Mouse (Mus musculus) naive thymus-derived CD4-positive, alpha-beta T cell, adult 5 months (primary cell): ENCODE measurements around the gene Vrk3. TPM values are rescaled to one million over a fixed set of nuclear protein-coding genes. Genes with fewer than 3 reads are reported as not detected.

Source experiments
- polyA plus RNA-seq: library from polyadenylated mRNA; unstranded; fragments of 100-300 nt; shearing (Covaris generic); gene quantifications from one replicate; pipeline ENCODE4 v1.2.1, GENCODE M21; 2017

Vrk3 gene
- polyA plus RNA-seq, result 95.9 TPM

DNA sequence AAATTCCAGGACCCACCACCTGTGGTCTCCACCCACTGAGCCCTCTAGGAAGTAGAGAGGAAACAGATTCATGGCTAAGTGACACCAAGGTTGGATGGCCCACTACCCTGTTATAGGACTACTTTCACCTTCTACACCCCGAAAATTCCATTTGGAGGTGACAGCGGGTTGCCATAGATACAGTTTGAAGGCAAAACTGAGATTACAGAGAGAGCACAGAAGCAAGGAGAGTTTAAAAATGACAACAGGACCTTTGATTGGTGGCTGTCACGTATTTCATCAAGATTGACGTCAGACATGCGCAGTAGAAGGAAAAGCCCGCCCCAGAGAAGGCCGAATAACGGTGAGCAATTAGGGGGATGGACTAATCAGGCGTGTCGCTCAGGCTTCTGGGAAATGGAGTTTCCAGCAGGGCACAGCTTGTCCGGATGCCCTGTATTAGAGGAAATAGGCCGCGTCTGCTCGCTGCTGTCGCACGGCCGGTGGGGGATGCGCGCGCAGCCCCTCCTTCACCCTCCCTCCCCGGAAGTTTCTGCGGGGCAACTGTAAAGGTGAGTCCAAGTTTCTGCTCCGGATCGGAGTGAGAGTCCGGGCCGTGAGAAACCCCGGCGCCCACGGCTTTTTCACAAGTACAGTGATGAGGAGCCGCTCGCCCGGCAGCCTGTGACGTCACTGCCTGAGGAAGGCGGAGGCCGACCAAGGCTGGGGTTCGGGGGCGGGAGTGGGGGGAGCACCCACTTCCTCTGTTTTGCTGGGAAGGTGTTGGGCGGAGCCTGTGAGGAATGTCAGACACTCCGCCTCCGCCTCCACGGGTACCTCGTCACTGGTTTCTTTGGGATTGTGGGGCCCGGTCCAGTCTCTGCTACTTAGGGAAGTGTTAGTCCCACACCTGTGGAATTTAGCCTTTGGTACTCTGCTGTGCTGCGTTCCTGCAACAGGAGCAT, at the start of gene Vrk3:
Gene Vrk3, plus strand, starts transcription at position 313 of the 944 bp plus-strand sequence.

DNA sequence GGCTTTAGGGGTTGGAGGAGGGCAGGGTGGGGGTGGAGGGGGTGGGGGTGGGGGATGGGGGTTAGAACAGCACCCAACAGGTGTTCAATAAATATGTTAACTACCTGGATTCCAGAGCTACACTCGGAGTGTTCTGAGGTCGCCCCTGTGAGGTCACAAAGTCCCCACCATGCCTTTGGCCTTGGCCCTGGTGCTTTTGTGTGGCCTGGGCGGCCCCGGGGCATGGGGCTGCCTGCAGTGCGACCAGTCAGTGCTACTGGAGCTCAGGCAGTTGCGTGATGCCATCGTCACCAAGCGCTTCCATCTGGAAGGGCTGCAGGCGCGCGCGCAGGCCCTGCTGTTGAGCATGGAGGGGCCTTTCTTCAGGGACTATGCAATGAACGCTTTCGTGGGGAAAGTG, 39.6 kb upstream of the Vrk3 start, which contains the start of gene Izumo2:
Gene Izumo2, plus strand, starts transcription at position 169 of the 400 bp plus-strand sequence.

DNA sequence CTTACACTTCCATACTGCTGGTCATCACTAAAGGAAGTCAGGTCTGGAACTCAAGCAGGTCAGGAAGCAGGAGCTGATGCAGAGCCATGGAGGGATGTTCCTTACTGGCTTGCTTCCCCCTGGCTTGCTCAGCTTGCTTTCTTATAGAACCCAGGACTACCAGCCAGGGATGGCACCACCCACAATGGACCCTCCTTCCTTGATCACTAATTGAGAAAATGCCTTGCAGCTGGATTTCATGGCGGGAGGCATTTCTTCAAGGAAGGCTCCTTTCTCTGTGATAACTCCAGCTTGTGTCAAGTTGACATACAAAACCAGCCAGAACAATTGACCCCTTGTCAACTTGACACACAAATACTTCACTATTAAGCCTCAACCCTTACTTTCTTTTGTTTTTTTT, 2.7 kb downstream of the Vrk3 start, which contains the start of gene Zfp473:
Gene Zfp473, minus strand, starts transcription at position 101 of the 400 bp plus-strand sequence.

DNA sequence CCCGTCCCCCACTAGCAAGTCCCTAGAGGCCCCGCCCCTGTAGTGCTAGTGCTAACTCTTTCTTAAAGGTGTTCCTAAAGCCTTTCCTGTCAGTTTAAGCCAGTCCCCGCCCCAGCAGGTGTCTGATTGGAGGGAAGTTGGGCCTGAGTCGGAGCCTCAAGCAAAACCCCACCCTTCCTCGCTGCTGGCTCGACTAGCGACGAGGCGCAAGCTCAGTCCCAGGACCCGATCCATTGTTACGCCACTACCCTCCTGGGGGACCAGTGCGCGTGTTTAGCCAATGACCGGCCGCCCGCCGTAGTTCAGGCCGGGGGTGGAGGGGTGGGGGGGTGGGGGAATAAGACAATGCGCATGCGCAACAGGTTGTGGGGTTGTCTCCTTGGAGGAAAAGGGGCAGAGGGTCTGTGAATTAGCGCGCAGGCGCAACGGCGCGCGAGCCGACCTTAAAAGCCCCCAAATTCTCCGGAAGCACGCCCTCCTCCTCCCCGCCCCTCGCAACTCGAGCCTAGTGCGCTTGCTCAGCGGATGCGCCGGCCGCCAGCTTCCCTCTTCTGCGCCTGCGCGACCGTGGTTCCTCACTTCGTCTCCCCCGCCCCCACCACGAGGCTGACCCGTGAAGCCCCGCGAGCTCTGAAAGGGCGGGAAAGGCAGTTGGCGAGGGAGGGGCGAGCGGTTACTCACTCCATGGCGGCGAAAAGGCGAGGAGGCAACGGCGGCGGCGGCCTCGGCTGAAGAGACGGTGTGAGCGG, 67.7 kb downstream of the Vrk3 start, which contains the start of the genes Nup62 and Il4i1:
Gene Nup62, plus strand, starts transcription at position 368 of the 749 bp plus-strand sequence.
Gene Il4i1, plus strand, starts transcription at position 667 of the 749 bp plus-strand sequence.

DNA sequence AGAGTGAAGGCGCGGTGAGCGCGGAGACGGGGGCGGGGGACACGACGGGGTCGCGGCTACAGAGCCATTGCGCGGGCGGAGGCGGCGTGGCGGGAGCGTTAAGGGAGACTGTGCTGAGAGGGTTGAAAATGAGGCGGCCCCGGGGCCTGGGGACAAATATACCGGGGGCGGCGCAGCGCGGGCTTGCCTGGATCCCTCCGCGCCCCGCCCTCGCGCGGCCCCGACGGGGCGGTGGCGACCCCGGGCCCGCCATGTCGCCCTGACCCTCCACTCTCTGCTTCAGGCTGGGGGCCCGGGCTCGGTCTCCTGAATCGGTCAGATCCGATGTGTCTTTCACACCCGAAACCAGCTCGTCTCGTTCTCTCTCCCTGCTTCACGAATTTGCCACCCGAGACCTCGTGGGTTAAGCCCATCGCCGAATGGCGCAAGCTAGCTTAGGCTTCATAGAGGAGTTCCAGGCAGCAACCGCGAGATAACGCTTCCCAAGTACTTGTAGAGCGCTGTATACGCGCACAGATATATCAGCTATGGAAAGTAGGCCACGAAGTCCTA, 68.3 kb downstream of the Vrk3 start, which contains the start of gene Atf5:
Gene Atf5, minus strand, starts transcription at position 189 of the 552 bp plus-strand sequence.

Other genes with a start within 250 kb of the Vrk3 start
- not detected for gene Mybpc2, start 223.8 kb upstream of the Vrk3 start, polyA plus RNA-seq
- not detected for gene Spib, start 216.3 kb upstream of the Vrk3 start, polyA plus RNA-seq
- gene Pold1, start 199.6 kb upstream of the Vrk3 start, polyA plus RNA-seq, result 59.9 TPM
- 222 TPM for gene Nr1h2, start 194.5 kb upstream of the Vrk3 start, polyA plus RNA-seq
- gene Napsa, start 176.0 kb upstream of the Vrk3 start, polyA plus RNA-seq, result not detected
- gene Kcnc3, start 157.7 kb upstream of the Vrk3 start, polyA plus RNA-seq, result not detected
- gene Myh14, start 77.6 kb upstream of the Vrk3 start, polyA plus RNA-seq, result not detected
- gene Izumo2, start 39.7 kb upstream of the Vrk3 start, polyA plus RNA-seq, result not detected
- gene Zfp473, start 2.6 kb downstream of the Vrk3 start, polyA plus RNA-seq, result 0.73 TPM
- 37.1 TPM for gene Nup62, start 67.7 kb downstream of the Vrk3 start, polyA plus RNA-seq
- 0.85 TPM for gene Il4i1, start 68.0 kb downstream of the Vrk3 start, polyA plus RNA-seq
- 0.70 TPM for gene Atf5, start 68.2 kb downstream of the Vrk3 start, polyA plus RNA-seq
- 35.2 TPM for gene Akt1s1, start 100.6 kb downstream of the Vrk3 start, polyA plus RNA-seq
- 133 TPM for gene Tbc1d17, start 100.7 kb downstream of the Vrk3 start, polyA plus RNA-seq
- gene Pnkp, start 108.7 kb downstream of the Vrk3 start, polyA plus RNA-seq, result 57.0 TPM
- gene Ptov1, start 121.4 kb downstream of the Vrk3 start, polyA plus RNA-seq, result 40.0 TPM
- 48.6 TPM for gene Med25, start 144.3 kb downstream of the Vrk3 start, polyA plus RNA-seq
- 20.9 TPM for gene Fuz, start 147.7 kb downstream of the Vrk3 start, polyA plus RNA-seq
- 53.1 TPM for gene Ap2a1, start 181.1 kb downstream of the Vrk3 start, polyA plus RNA-seq
- gene Tsks, start 194.8 kb downstream of the Vrk3 start, polyA plus RNA-seq, result not detected
- not detected for gene Cpt1c, start 226.4 kb downstream of the Vrk3 start, polyA plus RNA-seq
- 161 TPM for gene Prmt1, start 238.2 kb downstream of the Vrk3 start, polyA plus RNA-seq
- 172 TPM for gene Irf3, start 249.2 kb downstream of the Vrk3 start, polyA plus RNA-seq